Mouse (Mus musculus) heart, postnatal 0 days (tissue): ENCODE measurements around the gene Myo1d. TPM values are rescaled to one million over a fixed set of nuclear protein-coding genes. Genes with fewer than 3 reads are reported as not detected.
A peak's percentile ranks its signal among the peaks of the same experiment; 100 is the strongest.

ENCODE experiments used
- ATAC-seq: fragments of 200-750 bp; cut with Nextera tagmentation; 2 replicates; pipeline ENCODE4 v1.8.0; 2017; ENCODE audit warnings: low read depth, moderate number of reproducible peaks, moderate library complexity; ENCODE audit not compliant: insufficient read depth
- DNase-seq: peaks from one replicate; pipeline ENCODE4 v3.0.0-alpha.2; 2016; ENCODE audit warnings: low spot score
- H3K27ac ChIP-seq: fragments of 300-500 bp; sonication (generic); 2 replicates; pipeline ENCODE4 v1.5.1; 2014; ENCODE audit warnings: low read depth, mild to moderate bottlenecking
- H3K27me3 ChIP-seq: fragments of 300-500 bp; sonication (generic); 2 replicates; pipeline ENCODE4 v1.6.1; 2014; ENCODE audit warnings: low read length, mixed read lengths; ENCODE audit not compliant: control insufficient read depth, insufficient read depth
- H3K36me3 ChIP-seq: fragments of 300-500 bp; sonication (generic); replicated peaks from 2 replicates; pipeline ENCODE4 v1.6.1; 2014; ENCODE audit warnings: low read length, mixed read lengths; ENCODE audit not compliant: control insufficient read depth, insufficient read depth
- H3K4me1 ChIP-seq: fragments of 300-500 bp; sonication (generic); 2 replicates; pipeline ENCODE4 v1.6.1; 2014; ENCODE audit warnings: antibody characterized with exemption; ENCODE audit not compliant: control insufficient read depth, insufficient read depth
- H3K4me2 ChIP-seq: fragments of 300-500 bp; sonication (generic); 2 replicates; pipeline ENCODE4 v1.6.1; 2014; ENCODE audit warnings: low read depth, mild to moderate bottlenecking, low read length, moderate library complexity
- H3K4me3 ChIP-seq: fragments of 300-500 bp; sonication (generic); 2 replicates; pipeline ENCODE4 v1.5.1; 2014; ENCODE audit warnings: low read depth, low read length
- H3K9ac ChIP-seq: fragments of 300-500 bp; sonication (generic); replicated peaks from 2 replicates; pipeline ENCODE4 v1.6.1; 2014; ENCODE audit warnings: low read depth, low read length, mixed read lengths
- H3K9me3 ChIP-seq: fragments of 300-500 bp; sonication (generic); replicated peaks from 2 replicates; pipeline ENCODE4 v1.6.1; 2016; ENCODE audit warnings: low read length; ENCODE audit not compliant: control insufficient read depth
- CTCF ChIP-seq: IDR thresholded peaks from 2 replicates; pipeline ENCODE4 v1.5.1; 2016; ENCODE audit warnings: antibody characterized with exemption, control low read depth, low read depth
- EP300 ChIP-seq: IDR thresholded peaks from 2 replicates; pipeline ENCODE4 v1.6.1; 2016; ENCODE audit warnings: antibody characterized with exemption, low read depth
- WGBS: fragments of 180-500 bp; shearing (Covaris S2); extraction: QIAGEN DNeasy Blood & Tissue Kit; methylation state at CpG from one replicate; pipeline ENCODE4 v1.1.7; 2014; 5-methylcytosine and 5-hydroxymethylcytosine counted together
- polyA plus RNA-seq: library from polyadenylated mRNA; unstranded; fragments of >200 nt; fragmentation: Nextera tagmentation; extraction: Ambion mirVana; gene quantifications from 2 replicates; pipeline ENCODE4 v1.2.1, GENCODE M21; 2015
- total RNA-seq: library from RNA; depleted of rRNA; stranded (reverse); fragments of >200 nt; gene quantifications from 2 replicates; pipeline ENCODE4 v1.2.3, GENCODE M21; 2014; ENCODE audit warnings: low replicate concordance

The Myo1d gene
- total and polyA plus RNA-seq, 2 experiments from 2014 or later = 4.5 to 4.6 TPM

DNA sequence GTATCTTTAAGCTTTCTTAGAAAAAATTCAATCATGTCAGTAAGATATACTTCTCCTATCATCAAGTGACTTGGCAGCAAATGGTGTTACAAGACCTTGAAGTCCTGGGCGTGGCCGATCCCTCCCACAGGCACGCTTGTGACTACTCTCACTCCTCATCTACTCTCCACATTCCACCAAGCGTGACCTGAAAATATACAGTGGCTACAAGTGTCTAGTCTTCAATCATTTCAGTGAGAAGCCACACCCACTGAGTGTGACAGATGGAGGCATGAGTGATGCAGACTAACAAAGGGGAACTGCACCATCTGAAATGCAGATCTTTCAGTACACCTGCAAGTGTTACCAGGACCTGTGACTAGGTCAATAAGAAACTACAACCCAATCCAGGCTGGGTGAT, 79.2 kb downstream of the Myo1d start:
- Histone ChIP-seq H3K4me2 (no peak overlapping the region), H3K36me3 (no peaks in the 10 kb centered on the region), H3K4me3 (no peak overlapping the region), H3K27ac (no peak overlapping the region), H3K27me3 (no peaks in the 10 kb centered on the region), H3K9ac (no peak overlapping the region), H3K9me3 (no peaks in the 10 kb centered on the region), H3K4me1 (no peaks in the 10 kb centered on the region)
- no peak for DNase-seq
- TF ChIP-seq EP300 (no peak), CTCF (no peak)
- 41% methylated on average over 4 of the region's 4 CpGs for WGBS
- no peak for ATAC-seq

DNA sequence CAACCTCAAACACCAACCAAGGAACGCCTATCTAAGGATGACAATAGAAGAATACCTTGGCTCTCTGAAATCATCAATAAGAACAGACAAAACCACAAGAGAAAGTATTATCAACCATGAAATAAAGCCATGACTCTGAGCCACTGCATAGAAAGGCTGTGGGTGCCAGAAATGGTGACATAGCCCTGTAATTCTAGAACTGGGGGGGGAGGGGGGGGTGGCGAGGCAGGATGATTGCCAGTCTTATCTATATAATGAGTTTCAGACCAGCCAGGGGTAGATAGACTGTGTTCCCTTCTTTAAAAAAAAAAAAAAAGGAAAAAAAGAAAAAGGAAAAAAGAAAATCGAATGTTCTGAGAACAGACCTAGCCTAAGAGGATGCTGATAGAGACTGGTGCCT, 81.1 kb downstream of the Myo1d start:
- WGBS = 71% methylated on average over 3 of the region's 3 CpGs
- TF ChIP-seq CTCF (no peak), EP300 (no peak)
- Histone ChIP-seq H3K27me3 (no peaks in the 10 kb centered on the region), H3K9ac (no peak overlapping the region), H3K36me3 (no peaks in the 10 kb centered on the region), H3K4me2 (no peak overlapping the region), H3K27ac (no peak overlapping the region), H3K4me3 (no peak overlapping the region), H3K4me1 (no peaks in the 10 kb centered on the region), H3K9me3 (no peaks in the 10 kb centered on the region)
- ATAC-seq (no peak), DNase-seq (no peak)

DNA sequence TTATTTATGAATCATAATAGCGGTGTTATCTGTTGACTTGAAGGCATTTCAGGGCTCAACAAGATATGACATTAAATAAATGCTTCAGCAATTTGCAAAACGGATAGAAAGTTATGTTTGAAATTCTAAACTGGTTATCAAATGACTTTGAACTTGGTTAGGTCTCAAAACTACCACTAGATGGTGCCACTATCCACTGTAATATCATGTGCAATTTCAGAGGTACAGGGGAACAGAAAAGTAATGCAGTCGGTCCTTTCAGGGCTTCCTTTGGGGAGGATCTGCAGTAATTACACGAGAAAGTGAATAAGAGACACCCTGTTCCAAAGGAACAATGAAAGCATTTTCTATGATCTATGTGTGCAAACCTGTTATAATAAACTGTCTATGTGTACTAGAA, 83.5 kb downstream of the Myo1d start:
- 4% methylated on average over 4 of the region's 4 CpGs for WGBS
- TF ChIP-seq CTCF = peak; percentile 80
- no peak for TF ChIP-seq EP300
- no peak overlapping the region for H3K27ac ChIP-seq
- H3K36me3 ChIP-seq = no peaks in the 10 kb centered on the region
- ATAC-seq = no peak
- peak; percentile 74 for DNase-seq
- no peaks in the 10 kb centered on the region for H3K4me1 ChIP-seq
- no peak overlapping the region for H3K4me2 ChIP-seq
- no peak overlapping the region for H3K9ac ChIP-seq
- no peaks in the 10 kb centered on the region for H3K27me3 ChIP-seq
- no peaks in the 10 kb centered on the region for H3K9me3 ChIP-seq
- no peak overlapping the region for H3K4me3 ChIP-seq

DNA sequence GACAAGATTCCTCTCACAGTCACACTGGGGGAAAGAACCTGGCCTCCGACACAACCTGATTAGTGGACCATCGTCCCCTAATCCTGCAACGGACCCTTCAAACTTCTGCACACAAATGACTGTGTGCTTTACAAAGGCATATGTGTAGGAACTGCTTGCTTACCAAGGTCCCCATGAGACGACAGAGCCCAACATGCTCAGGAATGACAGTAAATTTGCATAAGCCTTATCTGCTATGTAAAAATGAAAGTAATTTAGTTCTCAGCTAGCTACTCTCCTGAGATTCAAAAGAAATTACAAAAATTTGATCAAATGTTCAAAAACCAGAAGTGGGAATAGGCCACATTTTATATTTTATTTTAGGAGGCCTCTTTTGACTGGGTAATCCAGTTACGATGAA, 95.2 kb downstream of the Myo1d start:
- H3K4me1 ChIP-seq = 0 out of 2 replicates have a peak, but pooled peaks cover 9% of the 10 kb centered on the region
- ATAC-seq (no peak), DNase-seq (no peak)
- no peak for TF ChIP-seq EP300
- TF ChIP-seq CTCF = no peak
- no peak overlapping the region for H3K27ac ChIP-seq
- H3K4me3 ChIP-seq = no peak overlapping the region
- no peak overlapping the region for H3K9ac ChIP-seq
- H3K27me3 ChIP-seq = no peaks in the 10 kb centered on the region
- WGBS = 71% methylated on average over 5 of the region's 5 CpGs
- no peak overlapping the region for H3K4me2 ChIP-seq
- H3K9me3 ChIP-seq = no peaks in the 10 kb centered on the region
- no peaks in the 10 kb centered on the region for H3K36me3 ChIP-seq

DNA sequence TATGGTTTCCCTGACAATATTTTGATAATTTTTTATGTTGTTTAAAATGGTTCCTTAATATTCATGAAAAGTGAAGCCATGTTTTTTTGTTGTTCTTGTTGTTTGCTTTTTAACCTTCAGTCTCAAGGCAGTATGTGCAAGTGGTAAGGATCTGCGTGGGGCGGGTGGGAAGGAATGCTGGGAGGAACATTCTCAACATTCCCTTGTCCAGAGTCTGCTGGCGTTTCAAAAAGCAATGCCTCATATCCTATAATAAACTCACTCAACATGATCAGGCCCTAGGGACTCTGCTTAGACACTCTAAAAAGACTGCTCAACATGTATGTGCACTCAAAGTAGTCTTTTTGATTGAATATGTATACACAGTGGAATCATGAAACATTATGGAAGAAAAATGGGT, 97.1 kb downstream of the Myo1d start:
- whole genome bisulfite sequencing = 24% methylated on average over 3 of the region's 3 CpGs
- H3K27me3 ChIP-seq = no peaks in the 10 kb centered on the region
- peak; percentile 61 for DNase-seq
- peak overlapping the region; percentile 53 for H3K27ac ChIP-seq
- H3K36me3 ChIP-seq = no peaks in the 10 kb centered on the region
- no peak overlapping the region for H3K4me3 ChIP-seq
- no peak overlapping the region for H3K9ac ChIP-seq
- TF ChIP-seq EP300 = no peak
- TF ChIP-seq CTCF = no peak
- 0 out of 2 replicates have a peak, but pooled peaks cover 9% of the 10 kb centered on the region for H3K4me1 ChIP-seq
- no peak overlapping the region for H3K4me2 ChIP-seq
- peak; percentile 83; the same call in 1 of the 2 replicates for ATAC-seq
- no peaks in the 10 kb centered on the region for H3K9me3 ChIP-seq

DNA sequence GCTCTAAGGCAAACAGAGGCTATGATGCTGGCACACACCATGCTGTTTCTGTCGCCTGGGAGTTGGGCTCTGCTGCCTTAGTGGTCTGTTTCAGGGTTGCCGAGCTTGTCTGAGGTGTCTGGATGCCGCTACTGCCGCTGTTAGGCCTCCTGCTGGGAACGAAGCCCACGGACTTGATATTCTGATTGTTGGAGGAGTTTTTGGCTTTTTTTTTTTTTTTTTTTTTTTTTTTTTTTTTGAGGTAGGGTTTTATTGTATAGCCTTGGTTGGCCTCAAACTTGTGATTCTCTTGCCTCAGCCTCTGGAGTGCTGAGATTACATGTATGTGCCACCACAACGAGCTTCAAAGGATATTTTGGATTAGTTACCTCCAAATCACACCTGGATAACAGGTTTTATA, 106.8 kb downstream of the Myo1d start:
- 50% methylated on average over 7 of the region's 7 CpGs for WGBS
- no peak overlapping the region for H3K4me2 ChIP-seq
- H3K27ac ChIP-seq = no peak overlapping the region
- no peaks in the 10 kb centered on the region for H3K36me3 ChIP-seq
- H3K4me1 ChIP-seq = no peaks in the 10 kb centered on the region
- ATAC-seq (no peak), DNase-seq (no peak)
- no peaks in the 10 kb centered on the region for H3K9me3 ChIP-seq
- H3K27me3 ChIP-seq = no peaks in the 10 kb centered on the region
- H3K9ac ChIP-seq = no peak overlapping the region
- TF ChIP-seq CTCF = no peak
- no peak for TF ChIP-seq EP300
- no peak overlapping the region for H3K4me3 ChIP-seq
